11 mouse cellular contexts compared by ENCODE assay signal in the genomic region with DNA sequence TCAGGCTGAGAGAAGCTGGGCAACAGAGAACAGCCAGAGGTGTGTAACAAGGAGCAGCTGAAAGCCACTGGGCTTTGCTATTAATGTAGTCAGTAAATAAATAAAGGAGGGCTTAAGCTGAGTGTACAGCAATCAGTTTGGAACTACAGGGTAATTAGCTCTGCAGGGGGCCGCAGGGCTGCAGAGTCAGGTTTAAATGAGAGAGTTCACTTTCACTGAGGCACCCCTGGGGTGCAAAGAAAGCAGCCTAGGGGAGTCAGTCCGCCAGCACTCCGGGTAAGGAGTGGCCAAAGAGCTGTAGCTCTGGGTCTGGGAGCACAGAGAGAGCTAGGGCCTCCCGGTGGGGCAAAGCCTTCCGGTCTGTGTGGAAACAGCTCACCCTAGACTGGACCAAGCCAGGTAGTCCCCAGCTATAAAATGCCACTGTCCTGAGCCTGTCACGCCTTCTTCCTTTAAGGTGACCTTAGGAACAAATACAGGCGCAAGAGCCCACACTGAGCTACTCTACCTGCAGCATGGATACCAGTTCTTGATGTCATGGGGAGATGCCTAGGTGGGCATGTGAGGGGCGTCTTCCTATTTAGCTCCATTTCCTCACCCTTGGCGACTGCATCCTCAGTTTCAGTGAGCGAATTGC. TPM values are rescaled to one million over a fixed set of nuclear protein-coding genes. Genes with fewer than 3 reads are reported as not detected.
DNase-seq lines count a peak whose midpoint lies in the region; ATAC-seq lines count a peak whose summit lies in the region.
"Had no signal": no experiment of that assay in that cellular context is flagged by ENCODE, and none has a peak within 500 bp of the region (broad histone marks: within the 10 kb centered on the region; RNA-seq: fewer than 3 reads in every experiment).

No protein-coding gene starts in this region.

- no peak overlapping the region for H3K9ac ChIP-seq in neural tube, embryonic 15.5 days (replicated peaks)
- H3K9ac ChIP-seq in hindbrain, embryonic 11.5 days (ENCODE audit: low read depth, low read length): no peak overlapping the region
- peak overlapping the region; percentile 41 for H3K9ac ChIP-seq in neural tube, embryonic 13.5 days
- H3K9ac ChIP-seq: embryonic facial prominence, embryonic 15.5 days; lung, embryonic 14.5 days had no signal

- no peaks in the 10 kb centered on the region for H3K36me3 ChIP-seq in neural tube, embryonic 15.5 days
- H3K36me3 ChIP-seq in hindbrain, embryonic 11.5 days (ENCODE audit: control insufficient read depth, insufficient read depth, low read length): no peaks in the 10 kb centered on the region
- H3K36me3 ChIP-seq in neural tube, embryonic 13.5 days: 0 out of 2 replicates have a peak, but pooled peaks cover 4% of the 10 kb centered on the region
- H3K36me3 ChIP-seq: embryonic facial prominence, embryonic 15.5 days had no signal

- H3K4me1 ChIP-seq in neural tube, embryonic 15.5 days: peaks cover 32% of the 10 kb centered on the region
- H3K4me1 ChIP-seq in hindbrain, embryonic 11.5 days (replicated peaks; ENCODE audit: control insufficient read depth, insufficient read depth, low read length): peaks cover 19% of the 10 kb centered on the region
- H3K4me1 ChIP-seq in neural tube, embryonic 13.5 days (replicated peaks): peaks cover 41% of the 10 kb centered on the region

- DNase-seq in heart, adult 8-10 months (ENCODE audit: low spot score): peak; percentile 28
- DNase-seq in heart, adult 9 months (ENCODE audit: low spot score in 2 of 2): no peak
- DNase-seq in neural tube, embryonic 10.5 days (ENCODE audit: extremely low spot score, low spot score): peak; percentile 23
- DNase-seq in hindbrain, embryonic 11.5 days (ENCODE audit: low spot score): no peak
- DNase-seq in cerebellum, postnatal 4 days (ENCODE audit: low spot score in 2 of 2): no peak
- DNase-seq in frontal cortex, postnatal 36 days (ENCODE audit: low spot score in 2 of 2): no peak
- DNase-seq: lung, embryonic 14.5 days had no signal

- ATAC-seq in neural tube, embryonic 15.5 days (ENCODE audit: low FRiP score): no peak
- no peak for ATAC-seq in hindbrain, embryonic 11.5 days (ENCODE audit: low FRiP score)
- ATAC-seq in neural tube, embryonic 13.5 days (ENCODE audit: low read depth): no peak

- H3K27me3 ChIP-seq in neural tube, embryonic 15.5 days (replicated peaks): peaks cover 6% of the 10 kb centered on the region; the same call in 1 of the 2 replicates
- H3K27me3 ChIP-seq in hindbrain, embryonic 11.5 days (ENCODE audit: control insufficient read depth, insufficient read depth, low read length): no peaks in the 10 kb centered on the region
- H3K27me3 ChIP-seq in neural tube, embryonic 13.5 days: peaks cover 24% of the 10 kb centered on the region

- H3K27ac ChIP-seq in neural tube, embryonic 15.5 days (replicated peaks): no peak overlapping the region
- H3K27ac ChIP-seq in hindbrain, embryonic 11.5 days (ENCODE audit: low read depth, low read length): 0 out of 2 replicates have a peak overlapping the region, but pooled peaks have one; percentile 45
- H3K27ac ChIP-seq in neural tube, embryonic 13.5 days (replicated peaks): peak overlapping the region; percentile 52; the same call in 1 of the 2 replicates
- H3K27ac ChIP-seq: embryonic facial prominence, embryonic 15.5 days had no signal

- H3K4me2 ChIP-seq in neural tube, embryonic 15.5 days: no peak overlapping the region
- H3K4me2 ChIP-seq in hindbrain, embryonic 11.5 days (replicated peaks; ENCODE audit: low read depth, low read length): no peak overlapping the region
- H3K4me2 ChIP-seq in neural tube, embryonic 13.5 days: no peak overlapping the region
- H3K4me2 ChIP-seq: lung, embryonic 14.5 days had no signal

- no peaks in the 10 kb centered on the region for H3K9me3 ChIP-seq in neural tube, embryonic 15.5 days (replicated peaks)
- no peaks in the 10 kb centered on the region; the same call in 1 of the 2 replicates for H3K9me3 ChIP-seq in hindbrain, embryonic 11.5 days (ENCODE audit: control insufficient read depth, low read length)
- H3K9me3 ChIP-seq in neural tube, embryonic 13.5 days: 0 out of 2 replicates have a peak, but pooled peaks cover 8% of the 10 kb centered on the region
- H3K9me3 ChIP-seq: embryonic facial prominence, embryonic 15.5 days had no signal

- 28% methylated on average over 10 of the region's 10 CpGs for WGBS in neural tube, embryonic 15.5 days
- 24% methylated on average over 10 of the region's 10 CpGs for WGBS in hindbrain, embryonic 11.5 days
- whole genome bisulfite sequencing in neural tube, embryonic 13.5 days: 17% methylated on average over 10 of the region's 10 CpGs

- H3K4me3 ChIP-seq in neural tube, embryonic 15.5 days (replicated peaks): no peak overlapping the region
- no peak overlapping the region for H3K4me3 ChIP-seq in hindbrain, embryonic 11.5 days (ENCODE audit: low read depth, low read length)
- no peak overlapping the region for H3K4me3 ChIP-seq in neural tube, embryonic 13.5 days

RNA-seq across cellular contexts. Expression of gene Nnmt, which starts 42.8 kb away (rescaled TPM):
- total RNA-seq in heart, adult 8-10 months (2022): 1 to 10 TPM; 3.2 to 5.2 (median 4.3) TPM
- 0.70 and 0.92 TPM in 2 replicates for polyA plus RNA-seq in neural tube, embryonic 15.5 days (2015; fragmentation: Nextera tagmentation; extraction: Ambion mirVana)
- 0.81 and 1.2 TPM in 2 replicates for polyA plus RNA-seq in hindbrain, embryonic 11.5 days (2014; fragmentation: Nextera tagmentation; extraction: Ambion mirVana)
- 0.75 and 1.6 TPM in 2 replicates for polyA plus RNA-seq in neural tube, embryonic 13.5 days (2015; fragmentation: Nextera tagmentation; extraction: Ambion mirVana)
- total RNA-seq: hematopoietic stem cell, adult 5-6 weeks had no signal

Comparison
In these comparisons a context has a peak if more than half of its experiments do, and no peak if none do; other contexts are left out.
1. DNase-seq: peak in heart, adult 8-10 months (single experiment) and neural tube, embryonic 10.5 days (single experiment); none in heart, adult 9 months (0 of 2), hindbrain, embryonic 11.5 days (single experiment), cerebellum, postnatal 4 days (0 of 2) and frontal cortex, postnatal 36 days (0 of 2).